Mouse (Mus musculus) heart, embryonic 13.5 days (tissue): ENCODE data around the gene Utrn. TPM values are rescaled to one million over a fixed set of nuclear protein-coding genes. Genes with fewer than 3 reads are reported as not detected.

ENCODE experiments used
- ATAC-seq: fragments of 200-750 bp; cut with Nextera tagmentation; 2 replicates; pipeline ENCODE4 v1.8.0; 2017; ENCODE audit warnings: moderate TSS enrichment; ENCODE audit not compliant: insufficient number of reproducible peaks, low FRiP score, low TSS enrichment; ENCODE audit errors: extremely low read depth
- H3K27ac ChIP-seq: fragments of 300-500 bp; sonication (generic); replicated peaks from 2 replicates; pipeline ENCODE4 v1.5.1; 2015; ENCODE audit warnings: moderate library complexity, mild to moderate bottlenecking, inconsistent platforms
- H3K27me3 ChIP-seq: fragments of 300-500 bp; sonication (generic); replicated peaks from 2 replicates; pipeline ENCODE4 v1.6.1; 2015; ENCODE audit warnings: mild to moderate bottlenecking, inconsistent platforms
- H3K36me3 ChIP-seq: fragments of 300-500 bp; sonication (generic); 2 replicates; pipeline ENCODE4 v1.6.1; 2015; ENCODE audit warnings: mild to moderate bottlenecking, inconsistent platforms
- H3K4me1 ChIP-seq: fragments of 300-500 bp; sonication (generic); 2 replicates; pipeline ENCODE4 v1.6.1; 2015; ENCODE audit warnings: inconsistent platforms
- H3K4me2 ChIP-seq: fragments of 300-500 bp; sonication (generic); 2 replicates; pipeline ENCODE4 v1.6.1; 2015; ENCODE audit warnings: inconsistent platforms, mild to moderate bottlenecking, moderate library complexity
- H3K4me3 ChIP-seq: fragments of 300-500 bp; sonication (generic); 2 replicates; pipeline ENCODE4 v1.5.1; 2015; ENCODE audit warnings: moderate library complexity, mild to moderate bottlenecking, inconsistent platforms
- H3K9ac ChIP-seq: fragments of 300-500 bp; sonication (generic); 2 replicates; pipeline ENCODE4 v1.6.1; 2015; ENCODE audit warnings: inconsistent platforms, mild to moderate bottlenecking, moderate library complexity
- H3K9me3 ChIP-seq: fragments of 300-500 bp; sonication (generic); 2 replicates; pipeline ENCODE4 v1.6.1; 2016; ENCODE audit warnings: inconsistent platforms
- WGBS: fragments of 180-500 bp; shearing (Covaris S2); methylation state at CpG from one replicate; pipeline ENCODE4 v1.1.7; 2015; ENCODE audit warnings: mixed read lengths; 5-methylcytosine and 5-hydroxymethylcytosine counted together
- polyA plus RNA-seq: library from polyadenylated mRNA; unstranded; fragments of >200 nt; fragmentation: Nextera tagmentation; extraction: Ambion mirVana; gene quantifications from 2 replicates; pipeline ENCODE4 v1.2.1, GENCODE M21; 2015

Utrn gene
- polyA plus RNA-seq, 1 experiment from 2014 or later: 55.8 TPM

DNA sequence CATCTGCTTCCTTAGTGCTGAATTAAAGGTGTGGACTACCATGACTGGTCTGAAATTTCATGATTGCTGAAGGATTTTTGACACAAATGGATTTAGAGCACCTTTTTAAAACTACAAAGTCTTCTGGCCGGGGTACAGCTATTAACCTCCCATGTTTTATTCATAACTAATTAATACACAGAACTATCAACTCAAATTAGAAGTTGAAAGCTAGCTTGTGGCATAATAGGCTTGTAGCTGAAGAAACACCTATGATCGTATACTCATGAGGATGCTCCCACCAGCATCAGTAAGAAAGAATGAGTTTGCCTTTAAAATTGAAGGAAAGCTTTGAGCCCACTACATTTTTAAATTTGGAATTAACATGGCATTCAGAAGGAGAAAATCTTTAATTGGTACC, 282.3 kb downstream of the Utrn start:
- Histone ChIP-seq H3K27ac (no peak overlapping the region), H3K27me3 (no peaks in the 10 kb centered on the region), H3K9me3 (no peaks in the 10 kb centered on the region), H3K4me2 (no peak overlapping the region), H3K36me3 (0 out of 2 replicates have a peak, but pooled peaks cover 7% of the 10 kb centered on the region), H3K4me3 (no peak overlapping the region), H3K4me1 (no peaks in the 10 kb centered on the region), H3K9ac (no peak overlapping the region)
- ATAC-seq: no peak
- 95% methylated on average over 2 of the region's 2 CpGs for WGBS

DNA sequence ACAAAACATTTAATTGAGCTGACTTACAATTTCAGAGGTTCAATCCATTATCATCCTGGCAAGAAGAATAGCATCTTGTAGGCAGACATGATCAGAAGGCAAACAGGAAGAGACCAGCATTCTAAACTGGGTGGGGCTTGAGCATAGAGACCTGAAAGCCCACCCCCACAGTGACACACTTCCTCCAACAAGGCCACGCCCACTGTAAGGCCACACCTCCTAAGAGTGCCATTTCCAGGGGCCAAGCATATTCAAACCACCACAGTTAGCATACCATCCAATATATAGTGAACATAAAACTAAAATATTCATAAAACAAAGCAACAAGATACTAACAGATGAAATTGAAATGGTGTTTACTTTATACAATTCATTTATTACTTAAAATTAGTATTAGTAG, 283.0 kb downstream of the Utrn start:
- Histone ChIP-seq H3K36me3 (0 out of 2 replicates have a peak, but pooled peaks cover 7% of the 10 kb centered on the region), H3K9me3 (no peaks in the 10 kb centered on the region), H3K4me2 (no peak overlapping the region), H3K27me3 (no peaks in the 10 kb centered on the region), H3K4me1 (no peaks in the 10 kb centered on the region), H3K4me3 (no peak overlapping the region), H3K9ac (no peak overlapping the region), H3K27ac (no peak overlapping the region)
- no peak for ATAC-seq
- 65% methylated on average over 1 of the region's 1 CpGs for WGBS

DNA sequence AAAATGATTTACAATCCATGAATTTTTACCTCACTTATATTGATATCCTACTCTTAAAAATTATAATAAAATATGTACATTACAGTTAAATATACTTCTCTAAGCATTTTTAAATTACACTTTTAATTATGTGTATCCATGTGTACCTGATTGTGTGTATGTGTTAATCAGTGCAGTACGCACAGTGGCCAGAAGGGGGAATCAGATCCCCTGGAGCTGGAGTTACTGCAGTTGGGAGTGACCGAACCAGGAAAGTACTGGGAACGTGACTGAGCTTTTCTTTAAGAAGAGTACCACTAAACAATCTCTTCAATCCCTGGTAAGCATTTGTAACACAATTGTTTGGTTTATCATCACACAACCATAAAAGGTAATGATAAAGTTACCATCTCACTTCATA, 285.7 kb downstream of the Utrn start:
- Histone ChIP-seq H3K27ac (no peak overlapping the region), H3K4me1 (peaks cover 6% of the 10 kb centered on the region; the same call in 1 of the 2 replicates), H3K4me2 (no peak overlapping the region), H3K9me3 (no peaks in the 10 kb centered on the region), H3K27me3 (no peaks in the 10 kb centered on the region), H3K9ac (no peak overlapping the region), H3K4me3 (no peak overlapping the region), H3K36me3 (0 out of 2 replicates have a peak, but pooled peaks cover 7% of the 10 kb centered on the region)
- 89% methylated on average over 3 of the region's 3 CpGs for WGBS
- no peak for ATAC-seq

DNA sequence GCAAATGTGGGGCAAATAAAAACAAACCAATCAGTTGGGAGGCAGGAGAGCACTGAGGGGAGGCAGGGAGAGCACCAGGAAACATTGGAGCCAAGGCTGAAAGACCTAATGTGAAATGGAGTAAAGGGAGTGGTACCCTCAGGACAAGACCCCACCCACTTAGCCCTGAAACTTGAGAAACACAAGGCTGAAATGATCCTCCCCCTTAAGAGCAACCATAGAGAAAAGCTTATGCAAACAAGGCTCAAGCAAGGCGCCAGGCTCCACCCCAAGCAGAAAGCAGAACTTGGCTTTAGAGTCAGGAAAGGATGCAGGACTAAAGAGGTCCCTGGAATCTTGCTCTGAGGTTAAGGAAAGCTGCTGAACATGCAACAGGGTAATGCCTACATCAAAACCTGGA, 290.1 kb downstream of the Utrn start:
- H3K4me3 ChIP-seq: no peak overlapping the region
- 0 out of 2 replicates have a peak, but pooled peaks cover 4% of the 10 kb centered on the region for H3K36me3 ChIP-seq
- H3K9me3 ChIP-seq: no peaks in the 10 kb centered on the region
- no peak overlapping the region for H3K27ac ChIP-seq
- ATAC-seq: no peak
- WGBS: 36% methylated on average over 1 of the region's 1 CpGs
- H3K27me3 ChIP-seq: no peaks in the 10 kb centered on the region
- no peak overlapping the region for H3K4me2 ChIP-seq
- H3K4me1 ChIP-seq: peaks cover 30% of the 10 kb centered on the region
- H3K9ac ChIP-seq: no peak overlapping the region

DNA sequence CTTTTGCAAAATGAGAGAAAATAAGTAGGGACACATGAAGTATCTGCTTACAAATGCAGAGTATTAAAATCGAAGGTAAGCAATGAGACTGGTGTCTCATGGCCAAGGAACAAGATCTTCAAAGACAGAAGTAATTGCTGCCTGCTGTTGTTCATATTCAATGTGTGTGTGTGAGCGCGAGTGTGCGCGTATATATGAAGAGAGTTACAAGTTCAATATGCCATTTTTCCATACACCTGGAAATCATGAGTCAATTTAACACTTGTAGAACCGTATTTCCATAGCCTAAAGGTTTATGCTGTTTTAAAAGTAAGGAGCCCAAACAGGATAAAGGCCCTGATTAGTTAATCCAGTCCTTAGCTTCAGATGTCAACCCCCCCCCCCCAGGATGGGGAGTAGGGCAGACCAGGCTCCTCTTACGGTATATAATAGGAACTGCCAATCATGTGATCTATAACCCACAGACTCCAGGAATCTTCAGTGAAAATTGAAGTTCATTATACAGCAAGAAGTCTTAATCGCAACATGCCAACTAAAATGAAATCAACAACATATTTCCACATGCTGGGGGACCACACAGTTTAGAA, 293.2 kb downstream of the Utrn start:
- 86% methylated on average over 8 of the region's 8 CpGs for WGBS
- Histone ChIP-seq H3K4me1 (peaks cover 44% of the 10 kb centered on the region), H3K27me3 (no peaks in the 10 kb centered on the region), H3K9ac (no peak overlapping the region), H3K9me3 (no peaks in the 10 kb centered on the region), H3K36me3 (no peaks in the 10 kb centered on the region), H3K4me3 (no peak overlapping the region), H3K27ac (no peak overlapping the region), H3K4me2 (no peak overlapping the region)
- ATAC-seq: no peak

DNA sequence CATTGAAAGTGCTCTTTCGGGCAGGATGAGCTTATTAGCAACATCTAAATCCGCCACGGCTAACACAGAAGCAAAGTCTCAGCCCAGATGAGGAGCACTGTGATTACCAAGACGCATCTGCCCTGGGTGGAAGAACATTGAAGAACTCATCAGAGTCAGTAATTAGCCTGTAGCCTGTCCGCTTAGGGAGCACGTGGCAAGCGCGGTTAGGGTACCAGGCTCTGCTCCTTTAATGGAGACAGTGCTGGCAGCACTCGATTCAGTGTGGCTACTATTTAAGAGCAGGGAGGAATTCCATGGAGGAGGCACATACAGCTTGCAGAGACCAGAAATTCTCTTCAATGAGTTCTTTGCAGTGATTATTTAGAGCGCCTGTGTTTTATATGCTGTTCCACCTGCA, 294.4 kb downstream of the Utrn start:
- Histone ChIP-seq H3K4me1 (peaks cover 44% of the 10 kb centered on the region), H3K9ac (no peak overlapping the region), H3K27ac (no peak overlapping the region), H3K4me3 (no peak overlapping the region), H3K9me3 (no peaks in the 10 kb centered on the region), H3K36me3 (no peaks in the 10 kb centered on the region), H3K27me3 (no peaks in the 10 kb centered on the region), H3K4me2 (no peak overlapping the region)
- no peak for ATAC-seq
- 52% methylated on average over 10 of the region's 10 CpGs for WGBS

DNA sequence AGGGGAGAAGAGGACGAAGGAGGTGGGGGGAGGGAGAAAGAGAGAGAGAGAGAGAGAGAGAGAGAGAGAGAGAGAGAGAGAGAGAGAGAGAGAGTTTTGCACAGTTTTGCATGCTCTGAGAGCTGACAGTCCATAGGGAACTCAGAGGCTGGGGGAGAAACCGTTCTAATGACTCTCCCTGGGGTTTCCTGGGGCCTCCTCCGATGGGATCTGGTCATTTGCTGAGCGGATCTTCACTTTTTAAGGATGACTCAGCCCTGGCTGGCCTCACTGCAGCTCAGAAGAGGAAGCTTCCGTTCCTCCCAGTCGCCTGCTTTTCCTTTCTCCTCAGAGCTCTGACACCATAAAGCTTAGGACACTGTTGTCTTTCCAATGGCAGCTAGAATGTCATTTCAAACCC, 295.6 kb downstream of the Utrn start:
- peak overlapping the region; percentile 50 for H3K4me2 ChIP-seq
- 15% methylated on average over 5 of the region's 6 CpGs for WGBS
- no peaks in the 10 kb centered on the region for H3K36me3 ChIP-seq
- H3K9me3 ChIP-seq: no peaks in the 10 kb centered on the region
- no peak for ATAC-seq
- peak overlapping the region; percentile 44; the same call in 1 of the 2 replicates for H3K9ac ChIP-seq
- no peak overlapping the region for H3K27ac ChIP-seq
- H3K27me3 ChIP-seq: no peaks in the 10 kb centered on the region
- H3K4me1 ChIP-seq: peaks cover 37% of the 10 kb centered on the region
- H3K4me3 ChIP-seq: 0 out of 2 replicates have a peak overlapping the region, but pooled peaks have one; percentile 14

DNA sequence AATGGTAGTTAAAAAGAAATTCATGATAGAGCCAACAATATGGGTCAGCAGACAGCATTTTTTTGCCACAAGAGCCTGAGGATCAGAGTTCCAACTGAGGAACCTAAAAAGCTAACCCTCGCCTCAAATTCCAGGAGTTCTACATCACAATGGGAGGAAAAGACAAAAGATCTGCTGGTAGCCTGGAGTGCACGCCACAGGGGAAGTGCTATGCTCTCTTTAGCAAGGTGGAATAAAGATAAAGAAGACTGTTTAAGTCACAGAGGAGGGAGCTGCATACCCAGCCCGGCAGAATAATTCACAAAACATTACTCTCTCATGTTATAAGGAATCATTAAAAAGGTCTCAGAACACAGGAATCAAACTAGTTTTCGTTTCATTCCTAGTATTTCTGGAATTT, 296.4 kb downstream of the Utrn start:
- Histone ChIP-seq H3K9me3 (no peaks in the 10 kb centered on the region), H3K4me1 (peaks cover 42% of the 10 kb centered on the region), H3K36me3 (no peaks in the 10 kb centered on the region), H3K4me3 (no peak overlapping the region), H3K4me2 (no peak overlapping the region), H3K27ac (no peak overlapping the region), H3K27me3 (no peaks in the 10 kb centered on the region), H3K9ac (no peak overlapping the region)
- WGBS: 30% methylated on average over 4 of the region's 4 CpGs
- ATAC-seq: no peak

DNA sequence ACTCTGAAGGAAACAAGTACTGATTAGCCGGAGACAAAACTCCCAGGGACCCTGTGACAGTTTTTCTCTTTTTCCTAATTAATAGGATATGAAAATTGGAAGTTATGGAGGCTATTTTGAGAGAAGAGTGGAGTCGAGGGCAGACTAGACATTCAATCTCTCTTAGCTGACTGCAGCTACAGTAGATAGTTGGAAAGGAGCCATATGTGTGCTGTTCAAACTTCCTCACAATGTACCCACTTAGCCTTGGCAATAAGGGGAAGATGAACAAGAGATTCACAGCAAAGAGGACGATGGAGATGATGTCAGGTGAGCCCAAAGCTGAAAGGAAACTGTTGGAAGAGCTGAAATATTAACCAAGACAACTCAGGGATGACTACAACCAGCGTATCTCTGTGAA, 304.7 kb downstream of the Utrn start:
- Histone ChIP-seq H3K9ac (no peak overlapping the region), H3K4me1 (peaks cover 19% of the 10 kb centered on the region), H3K36me3 (no peaks in the 10 kb centered on the region), H3K4me3 (no peak overlapping the region), H3K9me3 (no peaks in the 10 kb centered on the region), H3K4me2 (no peak overlapping the region), H3K27me3 (no peaks in the 10 kb centered on the region), H3K27ac (no peak overlapping the region)
- no peak for ATAC-seq
- WGBS: 59% methylated on average over 4 of the region's 4 CpGs

DNA sequence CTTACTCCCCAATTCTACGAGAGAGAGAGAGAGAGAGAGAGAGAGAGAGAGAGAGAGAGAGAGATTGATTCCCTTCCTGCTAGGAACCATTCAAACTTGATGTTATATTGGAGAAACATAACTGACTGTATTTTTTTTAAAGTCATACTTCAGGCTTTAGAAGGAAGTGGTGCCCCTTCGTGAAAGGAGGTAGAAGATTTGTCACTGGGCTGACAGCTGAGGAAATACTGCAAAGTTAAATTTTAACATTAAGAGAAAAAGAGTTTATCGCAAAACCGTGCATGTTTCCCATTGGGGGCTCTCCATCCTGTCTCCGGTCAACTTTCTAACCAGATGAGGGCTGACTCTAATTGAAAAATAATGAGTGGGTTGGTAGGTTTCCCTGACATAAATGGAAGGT, 310.4 kb downstream of the Utrn start:
- WGBS: 72% methylated on average over 5 of the region's 5 CpGs
- no peaks in the 10 kb centered on the region for H3K36me3 ChIP-seq
- ATAC-seq: no peak
- H3K4me2 ChIP-seq: no peak overlapping the region
- H3K27ac ChIP-seq: no peak overlapping the region
- H3K9me3 ChIP-seq: no peaks in the 10 kb centered on the region
- H3K9ac ChIP-seq: no peak overlapping the region
- no peaks in the 10 kb centered on the region for H3K27me3 ChIP-seq
- no peak overlapping the region for H3K4me3 ChIP-seq
- H3K4me1 ChIP-seq: no peaks in the 10 kb centered on the region

DNA sequence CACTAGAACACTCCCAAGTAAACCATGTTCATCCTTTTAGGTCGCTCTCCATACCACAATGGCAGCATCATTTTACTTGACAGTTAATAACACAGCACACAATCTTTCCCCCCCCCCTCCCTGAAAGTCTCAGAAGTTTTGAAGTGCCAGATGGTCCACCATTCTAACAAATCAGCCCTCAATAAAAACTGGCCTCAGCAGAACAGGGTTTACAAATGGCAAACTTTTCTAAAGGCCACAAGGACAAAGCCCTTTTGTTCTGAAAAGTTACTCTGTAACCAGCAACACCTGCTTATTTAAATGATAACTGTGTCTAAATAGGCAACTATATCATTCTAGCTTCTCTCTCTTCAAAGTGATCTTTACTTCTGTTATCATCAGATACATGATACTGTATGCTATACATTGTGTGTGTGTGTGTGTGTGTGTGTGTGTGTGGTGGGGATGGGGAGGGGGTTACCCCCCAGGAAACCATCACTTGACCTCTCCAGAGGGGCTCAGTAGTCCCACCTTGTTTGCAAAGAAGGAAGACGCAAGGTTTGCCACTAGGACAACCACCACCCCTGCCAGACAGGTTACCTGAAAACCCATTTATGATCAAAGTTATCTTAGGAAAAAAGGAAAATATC, 315.0 kb downstream of the Utrn start:
- ATAC-seq: no peak
- no peaks in the 10 kb centered on the region for H3K9me3 ChIP-seq

DNA sequence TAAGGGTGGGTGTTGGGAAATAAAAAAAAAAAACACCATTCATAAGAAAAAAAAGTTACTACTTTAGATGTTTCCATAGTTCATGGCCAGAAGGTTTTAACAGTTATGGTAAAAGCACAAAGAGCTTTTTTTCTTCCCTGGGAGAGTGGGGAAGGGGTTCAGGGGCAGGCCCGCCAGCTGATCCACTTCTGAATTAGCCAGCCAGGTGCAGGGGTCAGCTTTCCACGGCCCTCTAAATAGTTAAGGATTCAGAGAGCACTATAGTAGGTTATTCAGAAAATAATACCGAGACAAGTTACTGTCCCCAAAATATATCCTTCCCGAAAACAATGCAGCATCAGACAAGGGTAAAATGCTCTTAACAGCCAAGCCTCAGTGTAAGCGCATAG, 316.3 kb downstream of the Utrn start:
- Histone ChIP-seq H3K9ac (no peak overlapping the region), H3K4me1 (peaks cover 38% of the 10 kb centered on the region), H3K9me3 (no peaks in the 10 kb centered on the region), H3K27ac (no peak overlapping the region), H3K27me3 (no peaks in the 10 kb centered on the region), H3K36me3 (no peaks in the 10 kb centered on the region), H3K4me3 (no peak overlapping the region), H3K4me2 (no peak overlapping the region)
- no peak for ATAC-seq
- 78% methylated on average over 5 of the region's 5 CpGs for WGBS

More for the DNA sequence above, 315.0 kb downstream of the Utrn start:
- Histone ChIP-seq H3K9ac (no peak overlapping the region), H3K4me3 (no peak overlapping the region), H3K4me2 (no peak overlapping the region), H3K36me3 (no peaks in the 10 kb centered on the region), H3K4me1 (peaks cover 24% of the 10 kb centered on the region), H3K27me3 (no peaks in the 10 kb centered on the region), H3K27ac (no peak overlapping the region)
- 74% methylated on average over 2 of the region's 2 CpGs for WGBS
